Mouse (Mus musculus) bone marrow macrophage, adult 2 months (primary cell): ENCODE data around the gene Tnp2.

Experiments
- CTCF ChIP-seq: IDR thresholded peaks from 2 replicates; pipeline ENCODE4 v1.5.1; 2012; ENCODE audit warnings: low read depth, mild to moderate bottlenecking, low read length, moderate library complexity
- POLR2A ChIP-seq: IDR thresholded peaks from 2 replicates; pipeline ENCODE4 v1.6.1; 2012; ENCODE audit warnings: mild to moderate bottlenecking, low read depth, low read length, borderline replicate concordance

- TF ChIP-seq POLR2A (no peak), CTCF (no peak)
These were observed 5.0 kb downstream of the Tnp2 start for GRCm38 (mm10) chr16:10783451-10783850.
